Mouse (Mus musculus): ENCODE data around the gene Rasa2. TPM values are rescaled to one million over a fixed set of nuclear protein-coding genes. Genes with fewer than 3 reads are reported as not detected.
A peak's percentile ranks its signal among the peaks of the same experiment; 100 is the strongest.
"Not testable (repeated sequence)": the region's sequence is repeated elsewhere in the genome, so short reads cannot be mapped to it uniquely, and the experiment has no call there.

The Rasa2 gene
- polyA plus RNA-seq, 1 experiment from 2014 or later, result 19.8 TPM

DNA sequence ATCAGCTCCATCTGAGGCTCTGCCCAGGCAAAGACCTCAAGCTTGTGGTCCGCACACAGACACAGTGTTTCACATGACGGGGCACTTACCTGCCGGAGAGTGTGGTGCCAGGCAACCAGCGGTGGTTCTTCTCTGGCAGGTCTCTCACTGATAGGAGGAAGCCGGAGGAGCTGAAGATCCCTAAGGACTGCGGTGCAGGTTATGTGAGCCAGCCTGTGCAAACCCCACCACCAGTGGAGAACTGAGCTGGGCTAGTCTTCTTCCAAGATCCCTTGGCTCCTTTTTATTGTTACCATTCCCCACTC is 93.8 kb downstream of the Rasa2 start:
- H3K27me3 ChIP-seq, result no peaks in the 10 kb centered on the region
- 85% methylated on average over 6 of the region's 6 CpGs for WGBS
- H3K4me1 ChIP-seq, result peaks cover 17% of the 10 kb centered on the region
- no peaks in the 10 kb centered on the region for H3K9me3 ChIP-seq (replicated peaks)
- peak overlapping the region; percentile 8; the same call in 1 of the 2 replicates for H3K27ac ChIP-seq (replicated peaks)
- peak overlapping the region; percentile 66; the same call in 1 of the 2 replicates for H3K4me2 ChIP-seq (replicated peaks)
- no peak overlapping the region for H3K9ac ChIP-seq
- ATAC-seq (ENCODE audit: insufficient number of reproducible peaks, low FRiP score, low TSS enrichment, low read depth), result no peak
- no peak overlapping the region for H3K4me3 ChIP-seq (replicated peaks)
- H3K36me3 ChIP-seq, result peaks cover 7% of the 10 kb centered on the region

DNA sequence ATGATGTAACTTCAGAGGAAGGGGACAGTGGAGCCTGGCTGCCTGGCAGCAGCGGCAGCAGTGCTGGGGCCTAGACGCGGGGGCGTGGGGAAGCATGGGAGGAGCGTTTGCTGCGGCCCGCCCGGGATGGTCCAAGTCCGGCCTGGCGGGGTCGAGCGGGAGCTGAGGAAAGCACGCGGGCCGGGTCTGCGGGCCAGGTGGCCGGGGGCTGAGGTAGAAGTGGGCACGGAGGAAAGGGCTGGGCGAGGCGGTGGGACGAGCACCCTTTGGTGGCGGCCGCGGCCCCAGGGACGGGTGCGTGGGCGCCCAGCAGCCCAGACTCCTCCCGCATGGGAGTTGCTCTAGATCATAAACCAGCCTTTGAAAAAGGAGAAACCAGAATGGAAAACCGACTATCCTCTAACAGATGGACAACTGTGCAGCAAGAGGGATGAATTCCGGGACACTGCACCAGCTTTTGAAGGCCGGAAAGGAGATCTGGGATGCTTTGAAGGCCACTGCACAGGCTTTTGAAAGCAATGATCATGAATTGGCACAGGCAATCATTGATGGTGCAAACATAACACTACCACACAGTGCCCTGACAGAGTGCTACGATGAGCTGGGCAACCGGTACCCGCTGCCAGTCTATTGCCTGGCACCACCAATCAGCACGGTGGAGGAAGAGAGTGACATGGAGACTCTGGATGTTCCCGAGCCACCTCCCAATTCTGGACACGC is 94.4 kb downstream of the Rasa2 start:
- peak overlapping the region; percentile 66 for H3K4me2 ChIP-seq (replicated peaks)
- H3K4me1 ChIP-seq, result peaks cover 19% of the 10 kb centered on the region
- H3K27ac ChIP-seq (replicated peaks), result peak overlapping the region; percentile 79
- H3K27me3 ChIP-seq, result no peaks in the 10 kb centered on the region
- 25% methylated on average over 37 of the region's 37 CpGs for WGBS
- peaks cover 2% of the 10 kb centered on the region for H3K36me3 ChIP-seq
- no peaks in the 10 kb centered on the region for H3K9me3 ChIP-seq (replicated peaks)
- peak overlapping the region; percentile 49 for H3K4me3 ChIP-seq (replicated peaks)
- peak; percentile 81 for ATAC-seq (ENCODE audit: insufficient number of reproducible peaks, low FRiP score, low TSS enrichment, low read depth)
- peak overlapping the region; percentile 44; the same call in 1 of the 2 replicates for H3K9ac ChIP-seq

DNA sequence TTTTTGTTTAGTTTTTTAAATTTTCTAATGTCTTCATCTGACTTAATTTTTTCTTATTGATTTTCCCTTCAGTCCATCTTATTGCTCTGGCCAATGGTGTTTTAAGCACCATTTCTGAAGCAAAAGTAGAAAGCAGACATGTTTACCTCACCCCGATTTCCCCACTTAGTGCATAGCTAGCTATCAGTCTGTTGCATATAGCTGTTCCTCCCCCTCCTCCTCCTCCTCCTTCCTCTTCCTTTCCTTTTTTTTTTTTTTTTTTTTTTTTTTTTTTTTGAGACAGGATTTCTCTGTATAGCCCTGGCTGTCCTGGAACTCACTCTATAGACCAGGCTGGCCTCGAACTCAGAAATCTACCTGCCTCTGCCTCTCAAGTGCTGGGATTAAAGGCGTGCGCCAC is 95.3 kb downstream of the Rasa2 start:
- H3K4me3 ChIP-seq (replicated peaks); H3K9ac ChIP-seq; H3K36me3 ChIP-seq; H3K27me3 ChIP-seq; ATAC-seq (ENCODE audit: insufficient number of reproducible peaks, low FRiP score, low TSS enrichment, low read depth); H3K27ac ChIP-seq (replicated peaks); H3K9me3 ChIP-seq (replicated peaks); H3K4me2 ChIP-seq (replicated peaks): not testable (repeated sequence)
- H3K4me1 ChIP-seq, result peaks cover 19% of the 10 kb centered on the region
- 84% methylated on average over 4 of the region's 4 CpGs for WGBS

DNA sequence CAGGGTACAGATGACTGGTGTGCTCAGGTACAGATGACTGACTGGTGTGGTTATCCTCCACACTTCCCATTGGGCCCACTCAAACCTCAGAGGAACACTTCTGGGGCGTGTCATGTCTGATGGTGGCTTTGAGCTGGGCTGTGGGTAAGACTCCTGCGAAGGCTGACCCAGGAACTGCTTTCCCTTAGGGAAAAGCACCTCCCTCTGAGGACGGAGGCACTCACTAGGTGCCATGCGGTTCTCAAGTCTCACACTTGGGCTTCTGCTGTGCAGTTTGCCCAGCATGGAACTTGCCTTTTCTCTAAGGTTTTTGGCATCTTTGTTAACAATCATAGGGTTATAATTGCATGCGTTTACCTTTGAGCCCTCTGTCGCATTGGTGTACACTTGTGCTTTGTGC is 96.0 kb downstream of the Rasa2 start:
- 81% methylated on average over 6 of the region's 6 CpGs for WGBS
- Histone ChIP-seq H3K4me3 (replicated peaks) (no peak overlapping the region), H3K36me3 (no peaks in the 10 kb centered on the region), H3K4me1 (peaks cover 25% of the 10 kb centered on the region), H3K27ac (replicated peaks) (no peak overlapping the region), H3K9ac (no peak overlapping the region), H3K4me2 (replicated peaks) (no peak overlapping the region), H3K9me3 (replicated peaks) (no peaks in the 10 kb centered on the region), H3K27me3 (no peaks in the 10 kb centered on the region)
- no peak for ATAC-seq (ENCODE audit: insufficient number of reproducible peaks, low FRiP score, low TSS enrichment, low read depth)

DNA sequence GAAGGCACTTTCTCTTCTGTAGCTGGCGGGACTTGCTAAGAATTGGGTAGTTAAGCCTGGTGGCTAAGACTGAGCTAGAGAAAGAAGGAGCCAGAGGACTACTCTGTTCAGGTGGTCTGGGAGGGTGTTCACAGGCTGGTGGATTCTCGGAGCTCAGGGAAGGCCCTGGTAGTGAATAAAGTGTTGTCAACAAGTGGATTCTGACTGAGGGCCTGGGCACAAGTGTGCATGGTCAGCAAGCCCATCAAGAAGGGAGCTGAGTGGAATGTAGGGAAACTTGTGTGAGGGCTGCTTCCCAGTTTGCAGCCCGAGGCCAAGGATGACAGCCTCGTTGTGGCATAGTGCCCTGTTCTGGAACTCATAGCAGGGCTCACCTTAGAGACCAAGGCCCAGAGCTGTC is 97.2 kb downstream of the Rasa2 start:
- WGBS, result 85% methylated on average over 4 of the region's 4 CpGs
- Histone ChIP-seq H3K4me2 (replicated peaks) (no peak overlapping the region), H3K27ac (replicated peaks) (no peak overlapping the region), H3K9ac (no peak overlapping the region), H3K9me3 (replicated peaks) (no peaks in the 10 kb centered on the region), H3K36me3 (no peaks in the 10 kb centered on the region), H3K4me1 (peaks cover 28% of the 10 kb centered on the region), H3K27me3 (no peaks in the 10 kb centered on the region), H3K4me3 (replicated peaks) (no peak overlapping the region)
- ATAC-seq (ENCODE audit: insufficient number of reproducible peaks, low FRiP score, low TSS enrichment, low read depth), result no peak

DNA sequence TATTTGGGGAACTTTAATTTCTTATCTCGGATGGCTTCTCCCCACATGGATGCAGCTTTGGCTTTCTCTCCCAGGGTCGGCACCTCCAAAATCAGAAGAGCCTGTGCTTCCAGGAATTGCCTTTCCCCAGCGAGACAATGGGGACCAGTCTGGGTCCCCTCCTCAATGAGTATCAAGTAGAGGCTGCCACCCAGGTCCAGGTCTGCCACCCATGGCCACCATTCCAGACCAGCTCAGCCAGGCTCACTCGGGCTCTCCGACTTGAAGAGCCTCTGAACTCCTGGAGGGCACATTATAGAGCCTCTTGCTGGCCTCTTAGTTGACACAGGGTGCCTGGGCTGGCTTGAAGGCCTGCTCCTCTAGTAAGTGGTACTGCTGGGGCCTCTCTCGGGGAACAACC is 97.9 kb downstream of the Rasa2 start:
- Histone ChIP-seq H3K27ac (replicated peaks) (no peak overlapping the region), H3K4me3 (replicated peaks) (no peak overlapping the region)

DNA sequence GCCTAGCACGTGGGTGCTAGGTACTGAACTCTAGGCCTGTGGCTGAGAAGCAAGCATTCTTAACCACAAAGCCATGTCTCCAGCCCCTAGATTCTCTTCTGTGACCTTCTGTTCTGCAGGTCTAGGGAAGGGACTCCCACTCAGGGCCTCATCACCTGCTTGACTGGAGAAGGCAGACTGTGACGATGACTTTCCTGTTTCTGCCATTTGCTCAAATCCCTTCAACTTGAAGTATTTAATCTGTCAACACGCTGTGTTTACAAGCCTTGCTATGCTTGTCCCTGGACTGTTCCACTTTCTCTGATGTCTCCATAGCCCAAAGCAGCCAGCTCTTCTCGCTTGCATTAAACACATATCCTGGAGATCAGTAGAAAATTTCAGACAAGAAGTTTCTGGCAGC is 98.9 kb downstream of the Rasa2 start:
- no peaks in the 10 kb centered on the region for H3K9me3 ChIP-seq (replicated peaks)
- peak overlapping the region; percentile 14; the same call in 1 of the 2 replicates for H3K27ac ChIP-seq (replicated peaks)
- no peak overlapping the region for H3K4me3 ChIP-seq (replicated peaks)
- H3K4me2 ChIP-seq (replicated peaks), result no peak overlapping the region
- no peaks in the 10 kb centered on the region for H3K36me3 ChIP-seq
- H3K9ac ChIP-seq, result no peak overlapping the region
- no peak for ATAC-seq (ENCODE audit: insufficient number of reproducible peaks, low FRiP score, low TSS enrichment, low read depth)
- peaks cover 27% of the 10 kb centered on the region for H3K4me1 ChIP-seq
- no peaks in the 10 kb centered on the region for H3K27me3 ChIP-seq
- WGBS, result 56% methylated on average over 4 of the region's 4 CpGs

More for the DNA sequence above, 97.9 kb downstream of the Rasa2 start:
- Histone ChIP-seq H3K27me3 (no peaks in the 10 kb centered on the region), H3K4me2 (replicated peaks) (no peak overlapping the region), H3K36me3 (no peaks in the 10 kb centered on the region), H3K9ac (no peak overlapping the region), H3K9me3 (replicated peaks) (no peaks in the 10 kb centered on the region), H3K4me1 (peaks cover 28% of the 10 kb centered on the region)
- ATAC-seq (ENCODE audit: insufficient number of reproducible peaks, low FRiP score, low TSS enrichment, low read depth), result no peak
- WGBS, result 79% methylated on average over 6 of the region's 6 CpGs

DNA sequence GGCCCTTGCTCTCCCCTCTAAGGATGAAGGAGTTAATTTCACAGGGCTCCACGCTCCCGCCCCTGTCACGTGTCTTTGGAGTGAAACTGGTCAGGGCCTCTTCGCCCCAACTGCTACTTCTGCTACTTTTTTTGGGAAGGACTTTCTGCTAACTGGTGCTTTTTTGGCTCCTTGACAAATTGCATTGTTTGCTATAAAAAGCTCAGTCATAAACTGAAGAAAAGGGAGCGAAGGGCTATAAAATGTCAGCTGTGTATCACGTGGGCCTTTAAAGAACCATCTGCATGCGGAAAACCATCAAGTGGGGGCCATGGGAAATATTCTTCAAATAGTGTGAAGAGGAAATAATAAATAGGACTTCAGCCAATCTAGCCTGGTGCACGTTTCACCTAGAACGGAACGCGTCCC is 100.7 kb downstream of the Rasa2 start:
- peaks cover 17% of the 10 kb centered on the region for H3K4me1 ChIP-seq
- no peak overlapping the region for H3K9ac ChIP-seq
- H3K27ac ChIP-seq (replicated peaks), result no peak overlapping the region
- H3K9me3 ChIP-seq (replicated peaks), result no peaks in the 10 kb centered on the region
- 0 out of 2 replicates have a peak, but pooled peaks have one; percentile 52 for ATAC-seq (ENCODE audit: insufficient number of reproducible peaks, low FRiP score, low TSS enrichment, low read depth)
- 50% methylated on average over 11 of the region's 11 CpGs for WGBS
- 0 out of 2 replicates have a peak overlapping the region, but pooled peaks have one; percentile 1 for H3K4me3 ChIP-seq (replicated peaks)
- H3K27me3 ChIP-seq, result no peaks in the 10 kb centered on the region
- H3K36me3 ChIP-seq, result no peaks in the 10 kb centered on the region
- H3K4me2 ChIP-seq (replicated peaks), result peak overlapping the region; percentile 12; the same call in 1 of the 2 replicates

DNA sequence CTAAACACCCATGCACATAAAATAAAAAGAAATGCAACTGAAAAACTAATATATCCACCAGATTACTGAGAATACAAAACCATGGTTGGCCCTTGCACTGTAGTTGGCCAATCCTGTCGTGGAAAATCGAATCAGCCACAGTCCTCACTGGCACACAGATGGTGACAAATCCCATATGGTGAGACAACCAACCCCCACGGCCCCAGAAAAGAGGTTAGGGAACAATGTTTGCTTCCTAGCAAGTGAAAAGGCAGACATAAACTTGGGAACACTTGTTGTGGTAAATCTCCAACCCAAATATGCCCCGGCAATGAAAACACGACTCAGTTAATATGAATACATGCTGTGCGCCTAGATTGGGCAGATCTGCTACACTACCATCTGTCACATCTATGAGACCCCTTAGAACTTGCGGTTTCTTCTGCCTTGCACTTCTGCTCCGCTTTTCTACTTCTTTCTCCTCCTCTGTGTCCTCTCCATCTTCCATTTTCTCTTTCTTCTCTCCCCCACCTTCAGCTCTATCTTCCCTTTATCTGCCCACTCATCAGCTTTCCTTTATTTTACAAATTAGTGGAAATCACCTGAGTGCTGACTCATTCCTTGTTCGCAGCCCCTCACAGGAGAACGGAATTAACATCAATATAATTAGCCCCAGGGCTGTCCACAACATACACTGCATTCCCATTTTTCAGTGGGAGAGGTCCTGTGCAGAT is 101.3 kb downstream of the Rasa2 start:
- 54% methylated on average over 10 of the region's 10 CpGs for WGBS
- no peak overlapping the region for H3K27ac ChIP-seq (replicated peaks)

DNA sequence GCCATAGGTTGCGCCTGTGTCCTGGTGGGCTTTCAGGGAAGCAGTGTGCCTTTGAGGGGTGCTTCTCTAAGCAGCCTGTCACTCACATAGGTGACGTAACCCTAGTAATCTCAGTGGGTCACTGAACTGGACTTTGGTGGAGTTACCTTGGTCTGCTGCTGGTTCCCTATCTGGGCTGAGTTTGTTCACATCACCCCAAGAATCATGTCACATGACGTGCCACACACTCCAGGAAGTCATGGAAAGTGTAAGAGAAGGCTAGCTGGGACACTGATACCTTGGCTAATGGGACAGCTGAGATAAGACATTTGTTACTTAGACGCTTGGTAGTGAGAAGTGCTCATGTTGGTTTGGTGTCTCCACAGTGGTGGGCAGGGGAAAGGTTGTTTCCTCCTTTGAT is 105.4 kb downstream of the Rasa2 start:
- no peaks in the 10 kb centered on the region for H3K36me3 ChIP-seq
- 88% methylated on average over 4 of the region's 4 CpGs for WGBS
- no peak for ATAC-seq (ENCODE audit: insufficient number of reproducible peaks, low FRiP score, low TSS enrichment, low read depth)
- no peak overlapping the region for H3K27ac ChIP-seq (replicated peaks)
- no peaks in the 10 kb centered on the region for H3K9me3 ChIP-seq (replicated peaks)
- H3K9ac ChIP-seq, result no peak overlapping the region
- no peak overlapping the region for H3K4me2 ChIP-seq (replicated peaks)
- no peaks in the 10 kb centered on the region for H3K27me3 ChIP-seq
- H3K4me1 ChIP-seq, result peaks cover 13% of the 10 kb centered on the region
- H3K4me3 ChIP-seq (replicated peaks), result no peak overlapping the region

More for the DNA sequence above, 101.3 kb downstream of the Rasa2 start:
- no peak overlapping the region for H3K9ac ChIP-seq
- no peak for ATAC-seq (ENCODE audit: insufficient number of reproducible peaks, low FRiP score, low TSS enrichment, low read depth)
- peaks cover 19% of the 10 kb centered on the region for H3K4me1 ChIP-seq
- H3K36me3 ChIP-seq, result no peaks in the 10 kb centered on the region
- H3K4me2 ChIP-seq (replicated peaks), result peak overlapping the region; percentile 12; the same call in 1 of the 2 replicates
- H3K27me3 ChIP-seq, result no peaks in the 10 kb centered on the region
- H3K4me3 ChIP-seq (replicated peaks), result 0 out of 2 replicates have a peak overlapping the region, but pooled peaks have one; percentile 1
- H3K9me3 ChIP-seq (replicated peaks), result no peaks in the 10 kb centered on the region

DNA sequence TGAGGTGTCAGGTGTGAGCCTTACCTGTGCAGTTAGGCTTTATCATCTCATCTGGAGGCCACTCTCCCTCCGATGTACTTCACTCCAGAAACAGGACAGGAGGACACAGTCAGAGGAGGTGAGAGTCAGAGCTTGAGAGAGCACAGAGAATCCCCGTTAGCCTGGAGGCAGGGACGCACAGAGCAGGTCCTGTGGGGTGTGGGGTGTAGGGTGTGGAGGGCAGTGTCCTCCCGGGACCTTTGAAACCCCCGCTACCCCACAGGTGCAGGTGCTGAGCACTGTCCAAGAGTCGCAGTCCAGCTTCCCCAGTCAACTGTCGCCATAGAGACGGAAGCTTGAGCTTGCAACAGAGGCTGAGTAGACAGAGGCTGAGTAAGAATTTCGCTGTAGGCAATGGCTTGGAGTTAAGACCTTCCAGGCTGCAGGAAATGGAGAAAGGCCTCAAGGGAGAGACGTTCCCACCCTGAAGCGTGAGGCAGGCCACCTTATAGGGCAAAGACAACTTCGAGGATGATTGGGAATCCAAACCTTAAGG is 106.4 kb downstream of the Rasa2 start, which contains the start of gene Gm28729:
Gene Gm28729 (minus strand): TSS at position 293 of the 535 bp plus-strand sequence.
- peak; percentile 61; the same call in 1 of the 2 replicates for ATAC-seq (ENCODE audit: insufficient number of reproducible peaks, low FRiP score, low TSS enrichment, low read depth)
- Histone ChIP-seq H3K4me3 (replicated peaks) (no peak within 1 kb of the TSS), H3K27ac (replicated peaks) (no peak within 1 kb of the TSS), H3K36me3 (no peaks in the 10 kb centered on the region), H3K9me3 (replicated peaks) (no peaks in the 10 kb centered on the region), H3K9ac (no peak within 1 kb of the TSS), H3K27me3 (no peaks in the 10 kb centered on the region), H3K4me2 (replicated peaks) (no peak within 1 kb of the TSS), H3K4me1 (peaks cover 4% of the 10 kb centered on the region; the same call in 1 of the 2 replicates)
- 38% methylated on average over 12 of the region's 12 CpGs for WGBS

Data from embryonic facial prominence, embryonic 15.5 days (tissue).